Mouse (Mus musculus) liver, adult 2 months (tissue): ENCODE data around the gene Dguok. TPM values are rescaled to one million over a fixed set of nuclear protein-coding genes. Genes with fewer than 3 reads are reported as not detected.

ENCODE experiments used
- DNase-seq: peaks from one replicate; pipeline ENCODE4 v3.0.0-alpha.2; 2011; ENCODE audit warnings: low read depth, low spot score; ENCODE audit errors: extremely low read depth
- H3K27ac ChIP-seq: fragments of 200-500 bp; replicated peaks from 2 replicates; pipeline ENCODE4 v1.5.1; 2012; ENCODE audit warnings: low read depth, mild to moderate bottlenecking, control low read depth, inconsistent platforms, low read length; ENCODE audit not compliant: insufficient read depth
- H3K27me3 ChIP-seq: fragments of 200-500 bp; 2 replicates; pipeline ENCODE4 v1.6.1; 2012; ENCODE audit warnings: mild to moderate bottlenecking, moderate library complexity, low read length, inconsistent platforms; ENCODE audit not compliant: control insufficient read depth, insufficient read depth
- H3K36me3 ChIP-seq: fragments of 200-500 bp; 2 replicates; pipeline ENCODE4 v1.6.1; 2012; ENCODE audit warnings: low read length, inconsistent platforms; ENCODE audit not compliant: control insufficient read depth, insufficient read depth
- H3K4me1 ChIP-seq: fragments of 200-500 bp; 2 replicates; pipeline ENCODE4 v1.6.1; 2011; ENCODE audit warnings: low read length; ENCODE audit not compliant: control insufficient read depth, insufficient read depth
- H3K4me3 ChIP-seq: fragments of 200-500 bp; 2 replicates; pipeline ENCODE4 v1.5.1; 2011; ENCODE audit warnings: low read depth, mild to moderate bottlenecking, control low read depth, low read length, moderate library complexity; ENCODE audit not compliant: insufficient read depth
- H3K79me2 ChIP-seq: fragments of 200-500 bp; 2 replicates; pipeline ENCODE4 v1.6.1; 2012; ENCODE audit warnings: inconsistent platforms, mild to moderate bottlenecking, low read length, moderate library complexity; ENCODE audit not compliant: control insufficient read depth, insufficient read depth
- H3K9ac ChIP-seq: fragments of 200-500 bp; 2 replicates; pipeline ENCODE4 v1.6.1; 2012; ENCODE audit warnings: low read depth, mild to moderate bottlenecking, control low read depth, inconsistent platforms, low read length
- CTCF ChIP-seq: fragments of 200-500 bp; IDR thresholded peaks from 2 replicates; pipeline ENCODE4 v1.5.1; 2011; ENCODE audit warnings: low read depth, low read length, control low read depth
- POLR2A ChIP-seq: fragments of 200-500 bp; IDR thresholded peaks from 2 replicates; pipeline ENCODE4 v1.6.1; 2011; ENCODE audit warnings: low read length, control low read depth; ENCODE audit not compliant: insufficient read depth; ENCODE audit errors: extremely low read depth
- WGBS: fragments of 180-500 bp; shearing (Covaris S2); methylation state at CpG from one replicate; pipeline ENCODE4 v1.1.7; 2018; 5-methylcytosine and 5-hydroxymethylcytosine counted together
- polyA plus RNA-seq: library from polyadenylated mRNA; depleted of rRNA; stranded (reverse); fragments of >200 nt; gene quantifications from 2 replicates; pipeline ENCODE4 v1.2.3, GENCODE M21; 2012
- total RNA-seq: library from RNA; depleted of rRNA; stranded (reverse); fragments of >200 nt; gene quantifications from 2 replicates; pipeline ENCODE4 v1.2.3, GENCODE M21; 2014

The Dguok gene
- total and polyA plus RNA-seq, 2 experiments = 17.4 to 23.5 TPM

DNA sequence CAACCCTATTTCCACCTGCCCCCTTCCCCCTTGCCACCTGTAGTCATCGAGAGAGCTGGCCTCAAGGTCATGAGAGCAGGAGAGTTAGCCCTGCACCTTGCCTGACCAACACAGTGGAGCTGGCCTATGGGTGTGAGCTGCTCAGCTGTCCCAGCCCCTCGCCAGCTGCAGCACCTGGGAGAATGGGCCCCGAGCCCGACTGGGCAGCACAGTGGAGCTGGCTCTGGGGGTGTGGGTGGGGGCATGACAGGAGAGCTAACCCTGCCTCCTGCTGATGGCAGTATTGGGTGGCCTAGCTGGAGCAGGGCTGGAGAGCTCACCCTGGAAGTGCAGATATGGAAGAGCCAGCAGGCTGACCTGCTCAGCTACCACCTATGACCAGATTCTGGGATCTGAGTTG is 19.5 kb downstream of the Dguok start:
- no peak for DNase-seq
- H3K9ac ChIP-seq = no peak overlapping the region
- WGBS = 90% methylated on average over 4 of the region's 4 CpGs
- TF ChIP-seq POLR2A (no peak), CTCF (no peak)
- H3K27me3 ChIP-seq = no peaks in the 10 kb centered on the region
- H3K27ac ChIP-seq = no peak overlapping the region
- peaks cover 16% of the 10 kb centered on the region; the same call in 1 of the 2 replicates for H3K36me3 ChIP-seq
- H3K4me3 ChIP-seq = no peak overlapping the region
- H3K4me1 ChIP-seq = peaks cover 2% of the 10 kb centered on the region; the same call in 1 of the 2 replicates
- no peaks in the 10 kb centered on the region for H3K79me2 ChIP-seq

DNA sequence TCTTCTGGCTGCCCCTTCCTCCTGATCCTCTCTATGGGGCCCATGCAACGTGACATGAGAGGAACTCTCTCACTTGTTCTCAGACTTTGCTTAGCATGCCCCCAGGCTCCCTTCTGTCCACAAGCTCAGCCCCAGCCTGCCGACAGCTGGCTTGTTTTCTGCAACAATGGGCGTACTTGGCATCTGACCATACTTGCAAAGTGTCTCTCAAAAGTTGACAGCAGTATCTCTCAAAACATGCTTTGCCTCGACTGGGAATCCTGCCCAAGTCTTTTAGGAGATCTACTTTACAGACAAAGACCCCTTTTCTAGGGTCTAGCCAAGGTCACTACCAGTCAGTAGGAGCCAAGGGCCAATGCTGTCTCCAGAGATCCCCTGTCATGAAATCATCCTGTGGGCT is 20.9 kb downstream of the Dguok start:
- no peak for DNase-seq
- H3K79me2 ChIP-seq = no peaks in the 10 kb centered on the region
- no peak for TF ChIP-seq CTCF
- no peak for TF ChIP-seq POLR2A
- no peaks in the 10 kb centered on the region for H3K27me3 ChIP-seq
- 89% methylated on average over 4 of the region's 4 CpGs for WGBS
- H3K27ac ChIP-seq = no peak overlapping the region
- no peak overlapping the region for H3K4me3 ChIP-seq
- no peak overlapping the region for H3K9ac ChIP-seq
- peaks cover 2% of the 10 kb centered on the region; the same call in 1 of the 2 replicates for H3K4me1 ChIP-seq
- peaks cover 18% of the 10 kb centered on the region; the same call in 1 of the 2 replicates for H3K36me3 ChIP-seq

DNA sequence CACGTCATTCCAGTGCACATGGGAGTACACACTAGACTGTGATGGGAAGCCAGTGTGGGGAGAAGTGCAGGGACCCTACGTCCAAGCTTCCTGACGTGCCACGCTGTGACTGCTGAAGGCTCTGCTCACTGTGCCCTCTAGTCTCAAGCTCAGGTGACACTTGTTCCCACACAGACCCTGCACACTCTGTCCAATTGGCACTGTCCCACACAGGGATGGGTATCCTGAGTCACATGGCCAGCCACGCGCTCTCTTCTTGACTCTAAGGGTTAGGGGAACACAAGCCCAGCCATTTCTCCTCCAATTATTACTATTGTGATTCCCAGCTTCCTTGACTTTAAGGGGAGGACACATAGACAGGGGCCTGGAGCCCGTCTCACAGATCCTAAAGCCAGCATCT is 23.0 kb downstream of the Dguok start:
- DNase-seq = no peak
- Histone ChIP-seq H3K79me2 (no peaks in the 10 kb centered on the region), H3K27me3 (no peaks in the 10 kb centered on the region), H3K9ac (no peak overlapping the region), H3K36me3 (peaks cover 11% of the 10 kb centered on the region; the same call in 1 of the 2 replicates), H3K27ac (no peak overlapping the region), H3K4me1 (no peaks in the 10 kb centered on the region; the same call in 1 of the 2 replicates), H3K4me3 (no peak overlapping the region)
- WGBS = 97% methylated on average over 7 of the region's 7 CpGs
- TF ChIP-seq CTCF = no peak
- TF ChIP-seq POLR2A = no peak

DNA sequence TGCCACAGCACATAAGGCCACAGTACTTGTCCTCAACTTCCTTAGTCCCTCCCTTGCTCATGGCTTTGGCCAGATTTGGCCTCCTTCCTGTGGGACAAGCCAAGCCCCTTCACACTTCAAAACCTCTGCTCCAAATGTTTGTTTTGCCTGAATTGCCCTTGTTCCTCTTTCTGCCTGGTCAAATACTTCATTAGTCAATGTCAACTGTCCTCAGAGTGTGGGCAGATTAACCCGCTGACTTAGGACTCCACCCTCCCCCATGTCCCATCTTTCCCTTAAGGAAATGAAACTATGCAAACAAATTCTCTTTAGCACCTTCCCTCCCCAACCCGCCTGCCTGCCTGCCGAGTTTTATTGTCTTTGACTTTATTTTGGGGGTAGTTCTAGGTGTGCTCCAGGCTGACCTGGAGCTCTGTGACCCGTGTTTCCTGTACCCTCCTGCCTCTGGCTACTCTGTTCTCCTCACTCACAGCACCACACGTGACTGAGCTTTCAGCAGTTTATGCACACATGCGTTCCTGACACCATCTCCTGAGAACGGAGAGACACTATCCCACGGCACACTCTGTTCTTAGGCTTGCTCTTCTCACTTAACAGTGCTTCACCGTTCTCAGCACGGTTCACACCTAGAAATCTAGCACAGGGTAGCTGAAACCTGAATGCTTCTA is 24.2 kb downstream of the Dguok start:
- 47% methylated on average over 10 of the region's 10 CpGs for WGBS

DNA sequence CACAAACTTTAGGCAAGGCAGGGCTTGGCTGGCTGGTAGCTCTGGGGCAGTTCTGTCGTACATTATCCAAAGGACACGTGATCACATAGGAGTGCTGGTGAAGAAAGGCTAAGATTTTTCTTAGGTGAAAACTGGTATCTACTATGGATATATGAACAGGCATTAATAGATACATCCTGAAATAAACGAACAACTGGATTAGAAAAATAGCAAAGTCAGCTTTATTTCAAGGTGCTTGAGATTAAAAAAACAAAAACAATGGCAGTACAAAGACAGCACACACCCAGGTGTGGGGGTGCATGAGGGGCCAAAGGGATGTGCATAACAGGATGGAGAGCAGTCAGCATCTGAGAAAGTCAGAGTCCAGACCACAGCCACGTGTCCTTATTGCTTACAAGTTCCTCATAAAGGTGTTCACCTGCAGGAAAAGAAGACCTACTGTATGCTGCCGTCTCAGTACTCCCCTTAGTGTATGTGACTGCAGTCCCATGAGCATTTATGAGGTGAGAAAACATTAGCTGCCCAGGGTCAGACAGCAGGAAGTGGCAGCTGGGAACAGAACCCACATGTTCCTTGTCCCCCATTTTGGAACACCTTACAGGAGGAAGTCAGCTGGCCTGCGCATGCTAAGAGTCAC is 26.6 kb downstream of the Dguok start:
- H3K36me3 ChIP-seq = peaks cover 5% of the 10 kb centered on the region; the same call in 1 of the 2 replicates
- H3K79me2 ChIP-seq = no peaks in the 10 kb centered on the region
- H3K9ac ChIP-seq = no peak overlapping the region
- H3K27ac ChIP-seq = no peak overlapping the region
- H3K4me1 ChIP-seq = no peaks in the 10 kb centered on the region; the same call in 1 of the 2 replicates
- no peak overlapping the region for H3K4me3 ChIP-seq
- TF ChIP-seq POLR2A = no peak
- TF ChIP-seq CTCF = no peak
- H3K27me3 ChIP-seq = no peaks in the 10 kb centered on the region
- DNase-seq = no peak
- WGBS = 93% methylated on average over 6 of the region's 6 CpGs

More for the DNA sequence above, 24.2 kb downstream of the Dguok start:
- peak; percentile 52 for DNase-seq
- Histone ChIP-seq H3K79me2 (no peaks in the 10 kb centered on the region), H3K36me3 (peaks cover 11% of the 10 kb centered on the region; the same call in 1 of the 2 replicates), H3K9ac (no peak overlapping the region), H3K27ac (peak overlapping the region; percentile 26; the same call in 1 of the 2 replicates), H3K4me1 (no peaks in the 10 kb centered on the region), H3K4me3 (no peak overlapping the region), H3K27me3 (no peaks in the 10 kb centered on the region)
- TF ChIP-seq CTCF = no peak
- no peak for TF ChIP-seq POLR2A
